Mouse (Mus musculus): ENCODE data around the gene Sesn1. TPM values are rescaled to one million over a fixed set of nuclear protein-coding genes. Genes with fewer than 3 reads are reported as not detected.
"Not testable (repeated sequence)": the region's sequence is repeated elsewhere in the genome, so short reads cannot be mapped to it uniquely, and the experiment has no call there.

The Sesn1 gene
- polyA plus RNA-seq, 1 experiment from 2014 or later, result 37.5 TPM

GRCm38 (mm10) chr10:41822573-41823281 is 13.0 kb downstream of the Sesn1 start:
- H3K9ac ChIP-seq (ENCODE audit: low read length), result peak overlapping the region; percentile 25; the same call in 1 of the 2 replicates
- no peak for ATAC-seq (ENCODE audit: insufficient number of reproducible peaks, insufficient read depth, low FRiP score, low read depth)
- H3K4me3 ChIP-seq (ENCODE audit: control insufficient read depth in 1 of 2, insufficient read depth in 1 of 2, low read depth in 1 of 2, low read length in 2 of 2), result no peak overlapping the region
- H3K27ac ChIP-seq (replicated peaks in 1 of 2; ENCODE audit: control insufficient read depth in 1 of 2, insufficient read depth in 1 of 2, low read depth in 2 of 2, low read length in 2 of 2), result peak overlapping the region in 1 of 2 experiments; percentile 48; a peak in 3 of 4 replicates
- 64% methylated on average over 5 of the region's 5 CpGs for WGBS
- no peaks in the 10 kb centered on the region for H3K9me3 ChIP-seq (ENCODE audit: control insufficient read depth, low read length)
- no peaks in the 10 kb centered on the region for H3K36me3 ChIP-seq (ENCODE audit: control insufficient read depth, insufficient read depth, low read length)
- peaks cover 2 to 24% of the 10 kb centered on the region in 2 experiments for H3K4me1 ChIP-seq (ENCODE audit: control insufficient read depth in 2 of 2, insufficient read depth in 2 of 2, low read length in 2 of 2)
- no peaks in the 10 kb centered on the region for H3K27me3 ChIP-seq (ENCODE audit: control insufficient read depth, insufficient read depth, low read length)
- H3K4me2 ChIP-seq (ENCODE audit: low read length), result no peak overlapping the region

GRCm38 (mm10) chr10:41823282-41823675 is 13.5 kb downstream of the Sesn1 start:
- H3K9me3 ChIP-seq (ENCODE audit: control insufficient read depth, low read length); H3K27ac ChIP-seq (replicated peaks in 1 of 2; ENCODE audit: control insufficient read depth in 1 of 2, insufficient read depth in 1 of 2, low read depth in 2 of 2, low read length in 2 of 2); H3K9ac ChIP-seq (ENCODE audit: low read length); ATAC-seq (ENCODE audit: insufficient number of reproducible peaks, insufficient read depth, low FRiP score, low read depth); H3K27me3 ChIP-seq (ENCODE audit: control insufficient read depth, insufficient read depth, low read length); H3K36me3 ChIP-seq (ENCODE audit: control insufficient read depth, insufficient read depth, low read length); H3K4me2 ChIP-seq (ENCODE audit: low read length); H3K4me3 ChIP-seq (ENCODE audit: control insufficient read depth in 1 of 2, insufficient read depth in 1 of 2, low read depth in 1 of 2, low read length in 2 of 2): not testable (repeated sequence)
- 90% methylated on average over 4 of the region's 4 CpGs for WGBS
- peaks cover 2 to 30% of the 10 kb centered on the region in 2 experiments for H3K4me1 ChIP-seq (ENCODE audit: control insufficient read depth in 2 of 2, insufficient read depth in 2 of 2, low read length in 2 of 2)

- Histone ChIP-seq H3K4me1 (ENCODE audit: control insufficient read depth in 2 of 2, insufficient read depth in 2 of 2, low read length in 2 of 2) (peaks cover 5 to 36% of the 10 kb centered on the region in 2 experiments), H3K27ac (replicated peaks in 1 of 2; ENCODE audit: control insufficient read depth in 1 of 2, insufficient read depth in 1 of 2, low read depth in 2 of 2, low read length in 2 of 2) (peak overlapping the region in 1 of 2 experiments; percentile 42; a peak in 1 of 4 replicates), H3K4me3 (ENCODE audit: control insufficient read depth in 1 of 2, insufficient read depth in 1 of 2, low read depth in 1 of 2, low read length in 2 of 2) (no peak overlapping the region), H3K27me3 (ENCODE audit: control insufficient read depth, insufficient read depth, low read length) (no peaks in the 10 kb centered on the region), H3K36me3 (ENCODE audit: control insufficient read depth, insufficient read depth, low read length) (no peaks in the 10 kb centered on the region), H3K9ac (ENCODE audit: low read length) (no peak overlapping the region), H3K9me3 (ENCODE audit: control insufficient read depth, low read length) (no peaks in the 10 kb centered on the region), H3K4me2 (ENCODE audit: low read length) (no peak overlapping the region)
- no peak for ATAC-seq (ENCODE audit: insufficient number of reproducible peaks, insufficient read depth, low FRiP score, low read depth)
- 27% methylated on average over 4 of the region's 4 CpGs for WGBS
Observed at GRCm38 (mm10) chr10:41823916-41824315, 14.2 kb downstream of the Sesn1 start.

- H3K9ac ChIP-seq (ENCODE audit: low read length), result no peak overlapping the region
- H3K9me3 ChIP-seq (ENCODE audit: control insufficient read depth, low read length), result no peaks in the 10 kb centered on the region
- no peak overlapping the region for H3K4me2 ChIP-seq (ENCODE audit: low read length)
- no peaks in the 10 kb centered on the region for H3K36me3 ChIP-seq (ENCODE audit: control insufficient read depth, insufficient read depth, low read length)
- no peak for ATAC-seq (ENCODE audit: insufficient number of reproducible peaks, insufficient read depth, low FRiP score, low read depth)
- peaks cover 5 to 36% of the 10 kb centered on the region in 2 experiments for H3K4me1 ChIP-seq (ENCODE audit: control insufficient read depth in 2 of 2, insufficient read depth in 2 of 2, low read length in 2 of 2)
- H3K27me3 ChIP-seq (ENCODE audit: control insufficient read depth, insufficient read depth, low read length), result no peaks in the 10 kb centered on the region
- WGBS, result 86% methylated on average over 10 of the region's 10 CpGs
- no peak overlapping the region for H3K27ac ChIP-seq (replicated peaks in 1 of 2; ENCODE audit: control insufficient read depth in 1 of 2, insufficient read depth in 1 of 2, low read depth in 2 of 2, low read length in 2 of 2)
- no peak overlapping the region for H3K4me3 ChIP-seq (ENCODE audit: control insufficient read depth in 1 of 2, insufficient read depth in 1 of 2, low read depth in 1 of 2, low read length in 2 of 2)
Observed at GRCm38 (mm10) chr10:41825041-41825440, 15.3 kb downstream of the Sesn1 start.

GRCm38 (mm10) chr10:41825996-41826395 is 16.3 kb downstream of the Sesn1 start:
- Histone ChIP-seq H3K4me2 (ENCODE audit: low read length) (no peak overlapping the region), H3K36me3 (ENCODE audit: control insufficient read depth, insufficient read depth, low read length) (no peaks in the 10 kb centered on the region), H3K27me3 (ENCODE audit: control insufficient read depth, insufficient read depth, low read length) (no peaks in the 10 kb centered on the region), H3K9me3 (ENCODE audit: control insufficient read depth, low read length) (no peaks in the 10 kb centered on the region), H3K4me1 (ENCODE audit: control insufficient read depth in 2 of 2, insufficient read depth in 2 of 2, low read length in 2 of 2) (peaks cover 5 to 33% of the 10 kb centered on the region in 2 experiments), H3K4me3 (ENCODE audit: control insufficient read depth in 1 of 2, insufficient read depth in 1 of 2, low read depth in 1 of 2, low read length in 2 of 2) (no peak overlapping the region), H3K27ac (replicated peaks in 1 of 2; ENCODE audit: control insufficient read depth in 1 of 2, insufficient read depth in 1 of 2, low read depth in 2 of 2, low read length in 2 of 2) (no peak overlapping the region), H3K9ac (ENCODE audit: low read length) (no peak overlapping the region)
- WGBS, result 81% methylated on average over 4 of the region's 4 CpGs
- ATAC-seq (ENCODE audit: insufficient number of reproducible peaks, insufficient read depth, low FRiP score, low read depth), result no peak

GRCm38 (mm10) chr10:41826526-41827116 is 16.9 kb downstream of the Sesn1 start:
- Histone ChIP-seq H3K27ac (replicated peaks in 1 of 2; ENCODE audit: control insufficient read depth in 1 of 2, insufficient read depth in 1 of 2, low read depth in 2 of 2, low read length in 2 of 2) (no peak overlapping the region), H3K27me3 (ENCODE audit: control insufficient read depth, insufficient read depth, low read length) (no peaks in the 10 kb centered on the region), H3K4me2 (ENCODE audit: low read length) (no peak overlapping the region), H3K4me1 (ENCODE audit: control insufficient read depth in 2 of 2, insufficient read depth in 2 of 2, low read length in 2 of 2) (peaks cover 5 to 29% of the 10 kb centered on the region in 2 experiments), H3K9ac (ENCODE audit: low read length) (no peak overlapping the region), H3K9me3 (ENCODE audit: control insufficient read depth, low read length) (no peaks in the 10 kb centered on the region), H3K36me3 (ENCODE audit: control insufficient read depth, insufficient read depth, low read length) (no peaks in the 10 kb centered on the region), H3K4me3 (ENCODE audit: control insufficient read depth in 1 of 2, insufficient read depth in 1 of 2, low read depth in 1 of 2, low read length in 2 of 2) (no peak overlapping the region)
- ATAC-seq (ENCODE audit: insufficient number of reproducible peaks, insufficient read depth, low FRiP score, low read depth), result no peak
- WGBS, result 82% methylated on average over 6 of the region's 6 CpGs

- H3K9me3 ChIP-seq (ENCODE audit: control insufficient read depth, low read length), result no peaks in the 10 kb centered on the region
- H3K9ac ChIP-seq (ENCODE audit: low read length), result no peak overlapping the region
- no peaks in the 10 kb centered on the region for H3K27me3 ChIP-seq (ENCODE audit: control insufficient read depth, insufficient read depth, low read length)
- H3K36me3 ChIP-seq (ENCODE audit: control insufficient read depth, insufficient read depth, low read length), result no peaks in the 10 kb centered on the region
- 86% methylated on average over 4 of the region's 4 CpGs for WGBS
- 0 out of 4 replicates have a peak overlapping the region, but pooled peaks of 1 of the 2 experiments have one; percentile 25 for H3K27ac ChIP-seq (replicated peaks in 1 of 2; ENCODE audit: control insufficient read depth in 1 of 2, insufficient read depth in 1 of 2, low read depth in 2 of 2, low read length in 2 of 2)
- ATAC-seq (ENCODE audit: insufficient number of reproducible peaks, insufficient read depth, low FRiP score, low read depth), result no peak
- H3K4me1 ChIP-seq (ENCODE audit: control insufficient read depth in 2 of 2, insufficient read depth in 2 of 2, low read length in 2 of 2), result peaks cover 5 to 18% of the 10 kb centered on the region in 2 experiments
- no peak overlapping the region for H3K4me2 ChIP-seq (ENCODE audit: low read length)
- no peak overlapping the region for H3K4me3 ChIP-seq (ENCODE audit: control insufficient read depth in 1 of 2, insufficient read depth in 1 of 2, low read depth in 1 of 2, low read length in 2 of 2)
Observed at GRCm38 (mm10) chr10:41827784-41828183, 18.0 kb downstream of the Sesn1 start.

Measured in heart, embryonic 14.5 days (tissue).